23 mouse cellular contexts compared by ENCODE assay signal in the genomic region with DNA sequence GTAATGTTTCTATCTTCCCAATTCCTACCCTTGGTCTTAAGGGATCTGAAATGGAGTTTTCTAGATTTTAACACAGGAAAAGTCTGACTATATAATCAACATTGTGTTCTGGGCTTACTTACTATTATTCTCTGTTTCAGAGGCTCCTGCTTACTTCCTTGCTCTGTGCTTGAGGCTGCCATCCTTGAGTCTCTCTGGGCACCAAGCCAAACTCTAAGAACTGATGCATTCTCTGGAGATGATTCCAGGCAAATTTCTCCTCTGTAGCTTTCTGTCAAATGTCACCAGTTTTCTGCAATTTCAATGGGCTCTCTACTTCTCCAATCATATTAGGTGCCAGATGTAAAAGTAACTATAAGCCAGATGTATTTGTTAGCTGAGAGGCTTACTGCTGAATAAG.
A peak's percentile ranks its signal among the peaks of the same experiment; 100 is the strongest.
DNase-seq lines count a peak whose midpoint lies in the region; ATAC-seq and TF ChIP-seq lines count a peak whose summit lies in the region.
"Had no signal": no experiment of that assay in that cellular context is flagged by ENCODE, and none has a peak within 500 bp of the region (broad histone marks: within the 10 kb centered on the region; RNA-seq: fewer than 3 reads in every experiment).

No protein-coding gene starts in this region.

- no peaks in the 10 kb centered on the region for H3K36me3 ChIP-seq in kidney, embryonic 15.5 days
- H3K36me3 ChIP-seq: heart, embryonic 15.5 days; limb, embryonic 13.5 days; liver, embryonic 13.5 days; lung, embryonic 15.5 days; stomach, embryonic 15.5 days had no signal

- no peak overlapping the region for H3K27ac ChIP-seq in layer of hippocampus, adult 2 months
- no peak overlapping the region for H3K27ac ChIP-seq in kidney, embryonic 15.5 days
- H3K27ac ChIP-seq: heart, embryonic 15.5 days; limb, embryonic 13.5 days; liver, embryonic 13.5 days; lung, embryonic 15.5 days; macrophage; stomach, embryonic 15.5 days had no signal

- no peak overlapping the region for H3K9ac ChIP-seq in kidney, embryonic 15.5 days
- H3K9ac ChIP-seq: heart, embryonic 15.5 days; limb, embryonic 13.5 days; liver, embryonic 13.5 days; lung, embryonic 15.5 days; stomach, embryonic 15.5 days had no signal

- H3K4me2 ChIP-seq in kidney, embryonic 15.5 days, result no peak overlapping the region
- H3K4me2 ChIP-seq: heart, embryonic 15.5 days; limb, embryonic 13.5 days; liver, embryonic 13.5 days; lung, embryonic 15.5 days; midbrain, embryonic 11.5 days; stomach, embryonic 15.5 days had no signal

- H3K4me3 ChIP-seq in layer of hippocampus, adult 2 months, result no peak overlapping the region
- H3K4me3 ChIP-seq in kidney, embryonic 15.5 days (replicated peaks), result no peak overlapping the region
- H3K4me3 ChIP-seq: heart, embryonic 15.5 days; limb, embryonic 13.5 days; liver, embryonic 13.5 days; lung, embryonic 15.5 days; stomach, embryonic 15.5 days had no signal

- no peaks in the 10 kb centered on the region for H3K9me3 ChIP-seq in kidney, embryonic 15.5 days (replicated peaks)
- H3K9me3 ChIP-seq: heart, embryonic 15.5 days; limb, embryonic 13.5 days; liver, embryonic 13.5 days; lung, embryonic 15.5 days; stomach, embryonic 15.5 days had no signal

- DNase-seq in cerebellum, postnatal 25 days, result peak; percentile 3 to 17
- no peak for DNase-seq in cerebellum, adult 11 months
- DNase-seq in layer of hippocampus, adult 2 months (ENCODE audit: low spot score in 2 of 2), result peak; percentile 2 to 11
- DNase-seq in layer of hippocampus, postnatal 14 days (ENCODE audit: low spot score in 2 of 2), result no peak
- DNase-seq in right cerebral cortex, postnatal 10 days (ENCODE audit: low spot score in 2 of 2), result peak; percentile 21 to 27
- DNase-seq in right cerebral cortex, postnatal 4 days, result no peak
- DNase-seq: adrenal gland, adult 8-10 months; cerebellum, adult 9-10 months; embryo, embryonic 11 days; gastrocnemius, postnatal 25 days; heart, postnatal 4 days; kidney, adult 18-20 months; kidney, postnatal 10 days; liver, embryonic 13.5 days; right cerebral cortex, postnatal 14 days; thymus, adult 2 months had no signal

- no peaks in the 10 kb centered on the region for H3K27me3 ChIP-seq in kidney, embryonic 15.5 days
- H3K27me3 ChIP-seq: heart, embryonic 15.5 days; limb, embryonic 13.5 days; liver, embryonic 13.5 days; lung, embryonic 15.5 days; stomach, embryonic 15.5 days had no signal

- H3K4me1 ChIP-seq in kidney, embryonic 15.5 days, result no peaks in the 10 kb centered on the region
- H3K4me1 ChIP-seq: heart, embryonic 15.5 days; limb, embryonic 13.5 days; liver, embryonic 13.5 days; lung, embryonic 15.5 days; stomach, embryonic 15.5 days had no signal

- ATAC-seq in kidney, embryonic 15.5 days (replicated peaks; ENCODE audit: low FRiP score), result no peak

- TF ChIP-seq CTCF in layer of hippocampus, adult 2 months (conservative IDR thresholded peaks at IDR 0.05), result no peak

Comparison
In these comparisons a context has a peak if more than half of its experiments do, and no peak if none do; other contexts are left out.
1. DNase-seq: peak in cerebellum, postnatal 25 days (2 of 2), layer of hippocampus, adult 2 months (2 of 2) and right cerebral cortex, postnatal 10 days (2 of 2); none in cerebellum, adult 11 months (single experiment), layer of hippocampus, postnatal 14 days (0 of 2) and right cerebral cortex, postnatal 4 days (single experiment).